22 mouse cellular contexts compared by ENCODE assay signal in the genomic region with DNA sequence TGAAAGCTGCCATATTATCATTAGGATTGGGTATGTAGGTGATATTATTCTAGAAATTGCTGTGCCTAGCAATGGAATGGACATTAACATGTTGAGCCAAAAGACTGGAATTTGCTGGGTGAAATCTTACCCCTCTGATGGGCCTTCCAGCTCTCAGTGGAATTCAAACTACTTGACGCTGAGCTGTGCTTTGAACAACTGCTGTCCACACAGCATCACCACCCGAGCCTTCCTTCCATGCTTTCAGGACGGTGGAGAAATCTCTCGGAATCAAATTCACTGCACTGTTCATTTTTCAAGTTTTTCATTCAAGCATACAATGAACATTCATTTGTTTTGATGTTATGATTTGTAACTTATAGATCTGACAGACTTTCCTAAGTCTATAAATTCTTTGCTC.
"Had no signal": no experiment of that assay in that cellular context is flagged by ENCODE, and none has a peak within 500 bp of the region (broad histone marks: within the 10 kb centered on the region; RNA-seq: fewer than 3 reads in every experiment).

No protein-coding gene starts in this region.

- ATAC-seq: forebrain, embryonic 16.5 days; hindbrain, embryonic 16.5 days; inflammation-experienced regulatory T-cells, adult 6 months; intestine, embryonic 15.5 days; intestine, postnatal 0 days; liver, embryonic 12.5 days had no signal

- H3K4me1 ChIP-seq: hindbrain, embryonic 10.5 days; hindbrain, embryonic 12.5 days; intestine, embryonic 15.5 days; limb, embryonic 13.5 days; limb, embryonic 15.5 days had no signal

- H3K36me3 ChIP-seq: hindbrain, embryonic 10.5 days; hindbrain, embryonic 12.5 days; intestine, embryonic 15.5 days; limb, embryonic 13.5 days; limb, embryonic 15.5 days; liver, embryonic 12.5 days had no signal

- H3K4me3 ChIP-seq: heart, adult 2 months; hindbrain, embryonic 10.5 days; hindbrain, embryonic 12.5 days; intestine, embryonic 15.5 days; layer of hippocampus, adult 2 months; limb, embryonic 13.5 days; limb, embryonic 15.5 days; liver, embryonic 12.5 days had no signal

- H3K9ac ChIP-seq: hindbrain, embryonic 12.5 days; hindbrain, embryonic 14.5 days; intestine, embryonic 15.5 days; limb, embryonic 13.5 days; limb, embryonic 15.5 days; liver, embryonic 12.5 days; liver, embryonic 14.5 days had no signal

- H3K9me3 ChIP-seq: hindbrain, embryonic 10.5 days; hindbrain, embryonic 12.5 days; intestine, embryonic 15.5 days; limb, embryonic 13.5 days; limb, embryonic 15.5 days; liver, embryonic 12.5 days had no signal

- H3K27me3 ChIP-seq: hindbrain, embryonic 12.5 days; intestine, embryonic 15.5 days; limb, embryonic 13.5 days; limb, embryonic 15.5 days; liver, embryonic 12.5 days had no signal

- DNase-seq: gastrocnemius, postnatal 14 days; heart, adult 2 months; heart, postnatal 4 days; kidney, adult 18-20 months; kidney, adult 8-10 months; kidney, postnatal 10 days; kidney, postnatal 25 days; kidney, postnatal 4 days; left cerebral cortex, postnatal 4 days had no signal

- H3K4me2 ChIP-seq: hindbrain, embryonic 12.5 days; hindbrain, embryonic 14.5 days; intestine, embryonic 15.5 days; limb, embryonic 13.5 days; limb, embryonic 15.5 days; liver, embryonic 12.5 days had no signal

- H3K27ac ChIP-seq: heart, adult 2 months; hindbrain, embryonic 10.5 days; hindbrain, embryonic 12.5 days; hindbrain, embryonic 14.5 days; intestine, embryonic 15.5 days; layer of hippocampus, adult 2 months; limb, embryonic 13.5 days; limb, embryonic 15.5 days; liver, embryonic 12.5 days; liver, embryonic 14.5 days had no signal
